Mouse (Mus musculus): ENCODE measurements around the gene Nek8.
A peak's percentile ranks its signal among the peaks of the same experiment; 100 is the strongest.

Gene Nek8

DNA sequence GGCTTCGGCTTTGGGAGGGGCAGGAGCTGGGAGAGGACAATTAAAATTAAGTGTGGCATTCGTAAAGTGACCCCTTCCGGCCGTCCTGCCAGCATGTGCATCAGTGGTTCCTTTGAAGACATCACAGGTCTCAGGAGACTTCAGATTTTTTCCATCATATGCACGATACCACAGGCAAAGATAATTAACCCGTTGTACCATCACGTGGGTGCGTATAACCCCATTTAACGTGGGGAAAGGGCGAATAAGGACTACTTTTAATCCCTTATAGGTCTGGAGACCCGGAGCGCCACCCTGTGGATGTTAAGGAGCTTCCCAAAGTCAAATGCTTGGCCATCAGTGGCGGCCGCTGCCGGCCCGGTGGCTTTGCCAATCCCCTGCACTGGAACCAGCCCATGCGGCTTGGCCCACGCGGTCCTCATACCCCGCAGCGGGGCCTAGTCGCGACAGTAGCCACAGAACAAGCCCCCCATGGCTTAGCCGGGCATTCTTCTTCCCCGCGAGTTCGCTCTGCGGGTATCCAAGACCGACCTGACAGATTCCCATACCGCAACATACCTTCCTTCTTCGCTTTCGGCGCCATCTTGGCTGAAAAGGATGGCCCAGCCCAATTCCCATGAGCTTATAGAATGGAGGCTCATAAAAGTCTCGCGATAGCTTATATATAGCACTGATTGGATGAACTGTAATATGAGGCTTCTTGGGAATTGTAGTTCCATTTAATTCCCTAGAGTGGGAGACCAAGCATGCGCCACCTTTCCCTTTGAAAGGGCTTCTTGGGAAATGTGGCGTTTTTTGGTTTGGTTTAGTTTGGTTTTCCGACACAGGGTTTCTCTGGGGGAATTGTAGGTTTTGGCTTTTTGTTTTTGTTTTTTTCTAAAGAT lies 6.7 kb upstream of the Nek8 start, which contains the start of gene Rpl23a:
Rpl23a (minus strand) TSS at position 624 of the 884 bp plus-strand sequence.
- peak; percentile 86 to 89 for DNase-seq

DNA sequence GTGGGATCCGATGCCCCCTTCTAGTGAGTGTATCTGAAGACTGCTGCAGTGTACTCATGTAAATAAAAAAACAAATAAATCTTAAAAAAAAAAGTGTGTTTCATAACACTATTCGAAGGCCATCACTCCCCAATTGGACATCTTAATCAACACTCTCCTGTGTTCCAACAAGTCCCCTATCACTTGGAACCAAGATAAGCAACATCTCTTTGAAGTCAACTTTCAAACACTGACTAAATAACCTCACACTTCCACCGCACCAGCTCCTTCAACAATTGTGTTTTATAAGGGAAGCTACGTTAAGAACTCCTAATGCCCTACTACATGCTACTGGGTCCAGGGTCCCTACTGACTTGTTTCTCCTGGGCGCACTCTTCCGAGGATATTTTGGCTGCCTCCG lies 6.0 kb upstream of the Nek8 start:
- DNase-seq, result no peak

DNA sequence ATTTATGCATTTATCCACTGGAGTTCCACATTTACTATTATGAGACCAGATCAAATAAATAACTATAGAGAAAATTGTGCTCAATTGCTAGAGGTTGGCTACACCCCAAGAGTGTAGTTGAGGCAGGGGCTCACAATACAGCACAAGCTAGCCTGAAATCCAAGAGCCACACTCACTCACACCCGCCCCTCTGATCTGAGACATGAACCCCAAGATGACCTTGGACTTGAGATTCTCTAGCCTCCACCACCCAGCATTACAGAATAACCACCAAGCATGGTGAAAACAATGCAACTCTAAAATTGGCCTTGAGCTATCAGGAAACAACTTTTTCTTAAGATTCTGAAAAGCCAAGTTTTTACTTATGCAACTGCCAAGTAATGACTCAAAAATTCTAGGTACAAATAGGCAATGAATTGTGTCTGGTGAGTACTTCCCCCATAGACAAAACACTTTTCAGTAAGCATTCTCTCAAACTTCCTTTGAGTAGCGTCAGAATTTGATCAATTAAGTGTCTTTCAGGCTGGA lies 5.4 kb upstream of the Nek8 start:
- no peak for DNase-seq

DNA sequence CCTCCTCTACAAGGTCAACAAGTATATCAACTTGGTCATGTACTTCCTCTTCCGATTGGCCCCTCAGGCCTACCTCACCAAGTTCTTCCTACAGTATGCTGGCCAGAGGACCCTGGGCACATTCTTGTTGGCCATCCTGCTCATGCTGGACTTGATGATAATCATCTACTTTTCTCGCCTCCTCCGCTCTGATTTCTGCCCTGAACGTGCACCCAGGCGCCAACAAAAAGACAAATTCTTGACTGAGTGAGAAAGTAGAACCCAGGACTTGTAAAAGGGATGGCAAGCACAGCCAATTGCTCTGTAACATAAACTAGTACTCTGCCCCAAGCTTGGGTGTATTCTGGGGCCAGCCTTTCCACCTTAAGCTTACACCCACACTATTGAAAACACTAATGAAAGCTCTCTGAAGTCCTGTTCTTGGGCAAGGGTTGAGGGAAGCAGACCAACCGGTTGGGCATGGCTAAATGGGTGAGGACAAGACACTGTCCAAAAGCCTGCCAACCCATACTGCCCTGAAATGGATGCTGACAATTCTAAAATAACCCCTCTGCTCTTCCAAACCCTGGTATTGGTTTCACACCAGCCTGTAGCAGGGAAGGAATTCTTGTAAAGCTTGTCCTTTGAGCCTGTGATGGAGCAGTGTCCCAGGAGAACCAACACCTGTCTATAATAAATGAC lies 3.7 kb upstream of the Nek8 start:
- no peak for DNase-seq

DNA sequence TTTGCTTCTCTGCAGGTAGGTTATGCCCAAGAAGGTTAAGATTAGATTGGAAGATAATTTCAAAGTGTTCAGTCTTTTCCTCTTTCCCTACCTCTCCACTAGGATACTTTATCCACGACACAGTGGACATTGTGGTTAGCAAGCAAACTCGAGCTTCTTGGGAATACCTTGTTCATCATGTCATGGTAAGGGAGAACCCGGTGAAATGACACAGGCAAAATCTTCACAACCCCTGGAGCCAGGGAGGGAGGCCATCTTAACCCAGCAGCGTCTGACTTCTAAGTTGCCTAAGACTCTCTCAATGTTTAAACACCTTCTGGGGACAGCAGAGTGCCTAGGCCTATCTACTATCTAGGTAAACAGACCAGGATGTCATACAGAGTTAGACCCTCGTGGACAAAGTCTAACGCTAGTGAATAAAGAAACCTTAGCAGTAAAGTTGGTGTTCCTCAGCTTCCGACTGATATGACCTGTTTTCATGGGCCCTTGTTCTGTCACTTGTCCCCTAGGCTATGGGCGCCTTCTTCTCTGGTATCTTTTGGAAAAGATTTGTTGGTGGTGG lies 3.0 kb upstream of the Nek8 start:
- DNase-seq, result no peak

DNA sequence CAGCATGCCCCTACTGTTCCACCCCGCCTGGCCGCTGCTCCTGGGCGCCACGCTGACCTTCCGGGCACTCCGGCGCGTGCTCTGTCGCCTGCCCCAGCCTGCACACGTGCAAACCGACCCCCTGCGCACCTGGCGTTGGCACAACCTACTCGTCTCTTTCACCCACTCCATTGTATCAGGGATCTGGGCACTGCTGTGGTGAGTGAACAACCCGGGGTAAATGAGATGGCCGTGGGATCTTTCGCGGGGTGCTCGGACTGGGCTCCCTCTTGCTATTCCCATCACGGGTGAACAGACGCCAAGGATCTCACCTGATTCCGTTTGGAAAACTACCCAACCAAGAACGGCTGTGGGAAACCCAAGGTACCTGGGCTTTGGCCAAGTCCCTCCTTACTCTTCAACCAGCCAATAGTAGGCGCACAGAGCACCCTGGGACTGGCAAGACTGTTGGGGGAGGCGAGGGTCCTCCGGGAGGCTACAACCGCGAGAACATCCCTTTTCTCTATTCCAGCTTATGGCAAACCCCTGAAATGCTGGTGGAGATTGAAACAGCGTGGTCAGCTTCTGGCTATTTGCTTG lies 2.5 kb upstream of the Nek8 start:
- DNase-seq, result peak; percentile 59 to 70

DNA sequence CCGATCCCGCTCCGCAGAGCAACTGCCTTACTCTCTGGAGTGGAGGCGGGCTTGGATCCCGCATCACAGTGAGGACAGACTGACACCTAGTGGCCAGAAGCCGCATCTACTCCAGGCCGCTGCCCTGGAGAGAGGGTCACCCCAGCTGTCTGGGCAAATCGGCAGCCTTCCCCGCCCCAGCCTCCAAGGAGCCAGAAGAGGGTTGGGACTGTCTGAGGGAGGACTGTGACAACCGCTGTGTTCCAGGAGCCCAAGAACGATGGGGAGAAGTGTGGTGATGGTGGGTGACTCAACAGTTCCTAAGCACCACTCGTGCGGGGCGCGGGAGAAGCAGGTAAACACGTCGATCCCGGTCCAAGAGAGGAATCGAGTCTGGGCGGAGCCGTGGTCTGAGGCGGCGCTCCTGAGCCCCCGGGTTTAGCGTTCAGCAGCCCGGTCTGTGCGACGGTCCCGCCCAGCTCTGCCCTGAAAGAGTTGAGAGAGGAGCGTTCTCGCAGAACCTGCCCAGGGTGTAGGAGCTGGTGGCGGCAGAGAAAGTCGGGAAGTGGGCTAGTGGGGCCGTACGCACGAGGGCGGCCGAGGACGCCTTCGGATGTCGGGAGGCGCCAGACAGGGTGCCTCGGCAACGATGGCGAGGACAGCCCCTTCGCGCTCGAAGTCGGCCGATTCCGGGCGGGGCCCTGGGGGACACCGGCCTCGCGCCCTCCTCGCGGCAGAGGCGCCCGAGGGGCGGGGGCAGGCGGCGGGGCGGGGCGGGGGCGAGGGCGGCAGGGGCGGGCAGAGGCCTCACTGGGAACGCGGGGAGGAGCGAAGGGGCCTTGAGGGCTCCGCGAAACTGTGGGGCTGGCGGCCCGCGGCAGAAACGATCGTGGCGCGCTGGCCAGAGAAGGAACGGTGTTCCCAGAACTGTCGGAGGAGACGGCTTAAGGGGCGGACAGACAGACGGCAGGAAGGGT lies 1.7 kb upstream of the Nek8 start:
- DNase-seq, result peak; percentile 93 to 94

DNA sequence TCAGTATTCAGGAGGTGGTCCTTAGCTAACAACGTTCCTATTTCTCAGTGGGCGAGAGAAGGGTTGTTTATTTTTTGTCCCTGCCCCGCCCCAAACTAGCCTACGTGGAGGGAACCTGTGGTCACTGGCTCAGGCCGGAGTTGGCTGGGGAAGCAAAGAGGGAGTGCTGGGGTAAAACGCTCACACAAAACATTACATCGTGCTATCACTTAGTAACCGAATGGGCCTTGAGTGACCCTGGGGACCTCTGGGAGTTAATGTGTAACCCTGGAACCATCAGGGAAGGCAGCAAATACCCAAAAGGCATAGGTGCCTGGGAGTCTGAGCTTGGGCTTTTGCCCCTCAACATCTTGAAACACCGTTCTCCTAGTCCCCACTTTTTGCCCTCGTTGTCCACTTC lies 962 bp upstream of the Nek8 start:
- no peak for DNase-seq

DNA sequence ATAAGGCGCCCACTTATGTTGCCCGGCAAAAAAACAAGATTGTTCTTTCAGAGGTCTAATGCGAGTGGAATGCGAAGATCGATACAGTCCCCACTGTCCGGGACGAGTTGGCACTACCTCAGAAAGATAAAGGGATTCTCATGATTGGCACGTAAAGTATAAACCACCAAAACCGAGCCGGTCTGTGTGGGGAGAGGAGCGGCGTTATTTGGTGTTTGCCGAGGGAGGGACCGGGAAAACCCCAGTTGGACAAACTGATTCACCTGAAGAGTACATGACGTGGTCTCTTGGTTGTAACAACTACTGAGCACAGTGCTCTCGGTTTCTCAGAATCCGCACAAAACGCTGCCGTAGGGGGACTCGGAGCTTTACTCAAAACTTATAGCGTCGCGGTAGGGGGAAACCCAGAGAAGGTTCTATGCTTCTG lies 443 bp upstream of the Nek8 start:
- DNase-seq, result no peak

DNA sequence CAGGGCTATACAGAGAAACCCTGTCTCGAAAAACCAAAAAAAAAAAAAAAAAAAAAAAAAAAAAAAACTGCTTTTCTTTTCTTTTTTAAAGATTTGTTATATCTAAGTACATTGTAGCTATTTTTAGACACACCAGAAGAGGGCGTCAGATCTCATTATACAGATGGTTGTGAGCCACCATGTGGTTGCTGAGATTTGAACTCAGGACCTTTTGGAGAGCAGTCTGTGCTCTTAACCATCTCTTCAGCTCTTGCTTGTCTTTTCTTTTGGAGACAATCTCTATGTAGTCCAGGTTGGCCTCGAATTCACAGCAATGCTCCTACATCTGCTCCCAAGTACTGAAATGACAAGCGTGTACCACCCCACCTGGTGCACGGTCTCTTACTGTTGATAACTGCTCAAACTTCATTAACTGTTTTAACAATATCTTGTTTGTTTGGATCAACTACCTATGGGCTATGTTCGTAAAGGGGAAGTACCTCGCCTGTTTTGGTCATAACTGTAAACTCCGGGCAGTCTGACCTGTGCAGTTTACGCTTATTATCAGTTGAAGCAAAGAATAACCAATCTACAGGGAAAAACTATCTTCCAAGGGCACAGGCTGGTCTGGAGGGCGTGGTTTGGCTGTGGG lies 589 bp downstream of the Nek8 start:
- DNase-seq, result no peak

DNA sequence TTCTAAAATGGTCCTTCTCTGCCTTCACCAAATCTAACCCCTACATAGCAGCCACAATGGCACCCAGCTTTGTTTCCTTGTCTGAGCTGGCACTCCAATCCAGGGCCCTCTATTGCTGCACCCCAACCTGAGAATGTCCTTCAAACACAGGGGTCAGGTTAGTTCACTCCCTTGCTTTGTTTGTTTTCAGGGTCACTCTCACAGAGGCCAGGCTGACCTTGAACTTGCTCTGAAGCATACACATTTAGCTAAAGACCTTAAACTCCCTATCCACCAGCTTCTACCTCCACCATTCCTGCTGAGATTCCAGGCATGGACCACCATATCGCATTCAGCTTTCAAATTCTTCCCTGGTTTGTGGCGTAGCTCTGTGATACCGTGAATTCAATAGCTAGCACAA lies 2.0 kb downstream of the Nek8 start:
- no peak for DNase-seq

DNA sequence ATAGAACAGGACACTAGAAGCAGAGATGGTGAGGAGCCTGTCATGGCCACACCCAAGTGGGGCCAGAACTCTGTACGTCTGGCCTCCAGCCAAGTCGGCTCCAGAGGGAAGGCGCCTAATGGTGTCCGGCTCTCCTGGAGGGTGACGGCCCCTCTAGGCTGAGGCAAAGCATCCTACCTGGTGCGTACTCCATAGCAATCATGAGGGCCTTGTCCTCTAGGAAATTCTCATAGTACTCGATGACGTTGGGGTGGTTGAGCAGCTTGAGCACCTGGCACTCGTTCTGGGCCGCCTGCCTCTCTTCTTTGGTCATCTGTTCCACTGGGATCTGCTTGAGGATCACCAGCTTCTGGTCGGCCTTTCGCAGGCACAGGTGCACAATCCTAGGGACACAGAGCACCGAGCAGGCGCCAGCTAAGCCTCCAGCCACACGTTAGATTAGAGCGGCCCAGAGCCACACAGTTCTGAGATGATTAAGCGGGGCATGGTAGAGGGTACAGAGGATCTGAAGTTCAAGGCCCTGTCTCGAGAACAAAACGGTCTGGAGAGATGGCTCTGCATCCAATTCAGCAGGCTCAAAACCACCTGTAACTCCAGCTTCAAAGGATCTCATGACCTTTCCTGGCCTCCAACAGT lies 3.6 kb downstream of the Nek8 start:
- DNase-seq, result no peak

DNA sequence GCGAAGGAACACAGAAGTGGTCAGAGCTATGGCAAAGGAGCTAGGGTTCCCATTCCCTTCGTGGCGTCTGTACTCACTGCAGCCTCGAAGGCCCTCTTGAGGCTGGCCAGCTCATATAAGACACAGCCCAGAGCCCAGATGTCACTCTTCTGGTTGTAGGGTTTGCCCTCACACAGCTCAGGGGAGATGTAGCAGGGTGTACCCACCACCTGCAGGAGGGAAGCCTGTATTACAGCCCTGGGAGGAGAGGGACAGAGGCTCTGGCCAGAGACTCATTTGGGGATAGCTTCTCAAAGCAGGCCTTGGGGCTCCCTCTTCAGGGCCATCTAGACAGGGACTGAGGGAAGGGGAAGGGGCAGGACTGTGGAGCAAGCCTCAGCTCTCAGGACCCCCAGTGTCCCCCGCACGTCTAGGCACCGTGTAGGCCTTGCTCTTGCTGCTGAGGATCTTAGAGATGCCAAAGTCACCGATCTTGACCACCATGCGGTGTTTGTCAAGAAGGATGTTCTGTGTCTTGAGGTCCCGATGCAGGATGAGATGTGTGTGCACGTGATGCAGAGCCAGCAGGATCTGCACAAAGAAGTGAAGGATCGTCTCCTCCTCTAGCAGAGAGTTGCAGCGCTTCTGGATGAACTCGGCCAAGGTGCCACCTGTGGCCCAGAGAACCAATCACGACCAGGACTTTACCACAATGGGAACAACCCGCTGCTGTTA lies 4.3 kb downstream of the Nek8 start:
- DNase-seq, result no peak

DNA sequence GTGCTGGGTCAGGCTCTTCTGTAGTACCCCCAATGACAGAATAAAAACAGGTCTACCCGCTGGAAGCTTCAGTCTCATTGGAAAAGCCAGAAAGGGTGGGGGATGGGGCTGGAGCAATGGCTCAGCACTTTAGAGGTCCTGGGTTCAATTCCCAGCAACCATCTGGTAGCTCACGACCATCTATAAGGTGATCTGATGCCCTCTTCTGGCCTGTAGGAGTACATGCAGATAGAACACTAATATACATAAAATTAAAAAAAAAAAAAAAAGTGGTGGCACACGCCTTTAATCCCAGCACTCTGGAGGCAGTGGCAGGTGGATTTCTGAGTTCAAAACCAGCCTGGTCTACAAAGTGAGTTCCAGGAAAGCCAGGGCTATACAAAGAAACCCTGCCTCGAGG lies 5.1 kb downstream of the Nek8 start:
- DNase-seq, result no peak

DNA sequence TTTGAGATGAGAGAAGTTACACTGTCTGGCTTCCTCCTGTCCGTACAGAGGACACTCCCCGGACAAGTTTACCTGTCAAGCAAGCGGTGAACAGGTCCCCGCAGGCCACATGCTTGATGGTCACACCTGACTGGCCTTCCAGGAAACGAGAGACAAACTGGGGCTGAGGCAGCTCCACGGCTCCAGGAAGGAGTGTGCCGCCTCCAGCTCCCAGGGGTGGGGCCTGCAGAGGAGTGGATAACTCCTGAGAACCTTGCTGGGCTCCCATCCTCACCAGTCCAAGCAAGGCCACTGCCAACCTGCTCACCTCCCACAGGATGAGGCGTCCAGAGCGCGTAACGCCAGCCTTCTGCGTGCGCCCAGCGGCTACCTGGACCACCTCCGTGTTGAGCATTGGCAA lies 6.2 kb downstream of the Nek8 start:
- DNase-seq, result no peak

DNA sequence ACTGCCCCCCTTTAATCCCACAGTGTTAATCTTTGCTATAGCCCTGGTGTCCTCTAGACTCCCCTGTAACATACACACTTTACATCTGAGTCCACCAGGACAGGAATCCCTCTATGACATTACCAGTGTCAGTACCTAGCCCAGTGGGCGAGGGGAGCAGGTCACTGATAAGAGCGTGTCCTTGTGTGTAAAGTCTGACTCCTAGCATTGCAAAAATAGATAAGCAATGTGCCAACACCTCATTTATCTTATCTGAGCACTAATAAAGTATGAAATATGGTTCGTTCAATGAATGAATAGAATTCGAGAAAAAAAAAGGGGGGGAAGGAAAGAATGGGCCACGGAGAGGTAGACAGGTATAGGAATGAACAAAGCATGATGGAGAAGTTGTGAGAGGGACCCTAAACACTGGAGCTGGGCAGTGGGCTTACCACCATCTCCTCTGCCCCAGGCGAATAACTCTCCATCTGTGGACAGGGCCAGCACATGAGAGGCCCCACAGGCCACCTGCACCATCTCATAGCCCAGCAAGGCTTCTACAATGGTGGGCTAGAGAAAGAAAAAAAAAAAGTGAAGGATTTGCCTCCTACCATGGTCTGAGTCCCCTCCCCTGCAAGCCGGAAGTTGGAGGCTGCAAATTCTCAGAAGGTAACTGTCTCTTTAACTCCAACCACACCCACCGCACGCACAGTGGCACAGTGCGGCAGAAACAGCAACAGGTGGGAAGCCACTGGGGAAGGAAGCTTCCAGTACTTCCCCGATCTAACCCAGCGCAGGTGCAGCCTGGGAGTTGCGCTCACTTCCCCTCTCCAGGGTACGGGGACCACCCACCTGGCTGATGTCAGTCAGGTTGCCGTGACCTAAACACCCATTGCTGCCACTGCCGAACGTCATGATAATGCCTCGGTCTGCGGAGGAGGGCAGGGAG lies 7.7 kb downstream of the Nek8 start:
- DNase-seq, result no peak

DNA sequence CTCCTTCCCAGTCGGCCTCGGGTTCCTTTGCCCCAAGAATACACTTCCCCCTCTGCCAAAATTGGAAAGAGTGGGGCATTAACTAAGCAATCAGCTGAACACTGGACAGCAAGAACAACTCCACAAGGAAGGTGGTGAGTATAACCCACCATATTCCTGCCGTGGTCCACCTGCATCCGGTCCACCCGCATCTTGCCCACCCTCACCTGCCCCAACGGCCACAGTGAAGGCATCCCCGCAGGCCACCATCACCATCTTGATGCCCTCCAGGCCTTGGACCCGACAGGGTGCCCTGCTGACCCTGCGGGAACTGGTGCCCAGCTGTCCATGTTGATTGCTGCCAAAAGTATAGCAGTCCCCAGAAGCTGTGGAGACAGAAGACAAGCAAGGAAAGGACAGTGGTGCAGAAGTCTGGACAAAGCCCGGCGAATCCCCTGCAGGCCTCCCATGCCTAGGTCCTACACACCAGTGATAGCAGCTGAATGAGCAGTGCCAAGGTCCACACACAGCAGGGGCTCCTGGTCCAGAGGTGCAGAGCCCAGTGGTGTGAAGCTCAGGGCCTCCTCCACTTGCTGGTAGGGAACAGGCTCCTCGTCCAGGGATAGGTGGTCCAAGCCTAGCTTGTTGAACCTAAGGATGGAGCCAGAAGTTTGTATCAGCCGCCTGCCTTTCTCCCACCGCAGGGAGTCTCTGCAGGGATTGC lies 9.1 kb downstream of the Nek8 start:
- no peak for DNase-seq

DNA sequence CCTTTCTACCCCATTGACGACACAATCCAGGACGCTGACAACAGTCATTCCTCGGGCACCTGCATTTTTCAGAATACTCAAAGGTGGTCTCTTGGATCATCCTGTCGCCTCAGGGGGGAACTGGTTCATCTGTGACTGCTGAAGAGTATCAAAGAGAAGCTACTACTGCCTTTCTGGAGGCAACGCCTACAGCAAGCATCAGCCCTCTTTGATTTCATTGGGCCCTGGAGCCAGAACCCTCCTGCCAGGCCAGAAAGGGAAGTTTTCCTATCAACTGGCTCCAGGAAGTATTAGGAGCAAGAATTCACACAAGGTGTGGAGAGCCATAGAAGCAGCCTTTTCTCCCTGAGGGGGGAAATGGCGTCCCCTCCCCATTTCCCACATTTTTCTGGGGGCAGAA lies 9.8 kb downstream of the Nek8 start:
- no peak for DNase-seq

DNA sequence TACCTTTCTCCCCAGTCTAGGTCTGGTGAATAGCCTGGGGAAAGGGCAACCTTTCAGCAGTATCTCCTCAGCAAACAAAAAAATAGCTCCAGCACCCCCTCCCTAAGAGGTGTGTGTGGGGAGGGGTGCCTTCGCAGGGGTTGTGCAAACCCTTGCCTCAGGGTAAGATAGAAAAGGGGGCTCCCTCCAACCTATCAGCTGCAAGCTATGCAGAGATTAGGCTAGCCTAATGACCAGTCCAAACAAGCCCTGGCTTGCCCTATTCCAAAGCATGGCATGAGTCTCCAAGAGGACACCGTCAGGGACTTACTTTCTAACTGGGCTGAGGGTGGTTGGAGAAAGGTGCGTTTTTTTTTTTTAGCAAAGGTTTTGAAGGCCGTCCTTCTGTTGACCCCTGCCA lies 10.3 kb downstream of the Nek8 start:
- DNase-seq, result no peak
